Mouse (Mus musculus) megakaryocyte, embryonic 14.5 days (primary cell): Measurements from ENCODE around the gene Cdiptos.

ENCODE experiments used
- FLI1 ChIP-seq: IDR thresholded peaks from 2 replicates; pipeline ENCODE4 v1.6.1; 2012; ENCODE audit warnings: low read length, inconsistent platforms, mixed read lengths
- GATA1 ChIP-seq: IDR thresholded peaks from 3 replicates; pipeline ENCODE4 v1.6.1; 2012; ENCODE audit warnings: mixed read lengths, low read length, inconsistent platforms, borderline replicate concordance

DNA sequence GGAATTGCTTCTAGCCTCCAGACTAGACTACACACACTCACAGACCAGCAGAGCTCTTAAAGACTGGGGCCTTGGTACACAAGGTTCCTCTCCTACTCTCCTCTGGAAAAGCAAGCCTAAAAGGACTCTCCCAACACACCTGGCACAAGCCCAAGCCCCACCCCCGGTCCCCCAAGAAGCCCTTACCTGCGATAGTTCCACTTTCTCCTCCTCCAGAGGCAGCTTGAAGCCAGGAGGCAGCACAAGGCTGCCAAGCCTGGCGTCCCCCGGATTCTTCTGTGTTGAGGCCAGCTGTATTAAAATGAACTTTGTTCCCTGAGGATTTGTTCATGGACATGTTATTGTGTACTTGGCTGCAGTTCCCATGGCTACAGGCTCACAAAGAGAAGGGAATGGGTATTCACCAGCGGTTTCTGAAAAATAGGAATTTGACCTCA, 53.3 kb downstream of the Cdiptos start, which contains the start of gene Tmem219:
- no peak for TF ChIP-seq GATA1
- TF ChIP-seq FLI1 = no peak
